Mouse (Mus musculus) A20 (cell line): ENCODE results near the gene Clstn1.
A peak's percentile ranks its signal among the peaks of the same experiment; 100 is the strongest.
"Not testable (repeated sequence)": the region's sequence is repeated elsewhere in the genome, so short reads cannot be mapped to it uniquely, and the experiment has no call there.

Experiments used
- DNase-seq: peaks from one replicate; pipeline ENCODE4 v3.0.0-alpha.2; 2011; ENCODE audit warnings: low read depth, low spot score

Clstn1 gene

DNA sequence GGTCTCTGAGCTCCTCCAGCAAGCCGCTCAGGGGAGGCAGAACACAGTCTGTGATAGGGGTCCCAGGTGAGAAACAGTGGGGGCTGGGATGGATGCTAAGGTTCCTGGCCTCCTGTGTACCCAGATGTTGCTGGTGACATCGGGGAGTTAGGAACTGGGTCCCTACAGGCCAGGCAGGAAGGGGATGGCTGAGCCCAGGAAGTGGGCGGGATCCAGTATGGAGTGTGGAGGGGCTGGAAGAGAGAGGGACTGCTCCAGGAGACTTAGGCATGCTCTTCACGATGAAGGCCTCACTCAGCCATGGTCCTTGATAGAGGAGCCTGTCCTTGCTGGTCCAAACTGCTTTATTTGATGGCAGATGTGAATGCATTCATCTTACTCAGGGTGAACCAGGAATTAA lies 13.9 kb downstream of the Clstn1 start:
- no peak for DNase-seq

DNA sequence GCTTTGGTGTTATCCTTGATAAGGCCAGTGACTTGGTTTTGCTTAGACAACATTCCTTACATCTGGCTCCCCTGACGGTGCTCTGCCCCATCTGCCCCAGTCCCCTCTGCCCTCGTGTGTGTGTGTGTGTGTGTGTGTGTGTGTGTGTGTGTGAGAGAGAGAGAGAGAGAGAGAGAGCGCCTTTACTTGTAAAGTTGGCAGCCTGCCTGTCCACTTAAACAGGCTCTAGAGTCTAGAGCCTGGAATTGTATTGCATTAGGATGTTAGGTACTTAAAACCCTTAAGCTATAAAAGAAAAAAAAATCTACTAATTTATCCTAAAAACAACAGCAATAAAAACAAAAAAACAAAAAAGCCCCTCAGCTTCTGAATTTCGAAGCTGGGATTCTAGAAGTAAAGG lies 15.2 kb downstream of the Clstn1 start:
- DNase-seq = no peak

GRCm38 (mm10) chr4:149602236-149602635 lies 16.0 kb downstream of the Clstn1 start:
- no peak for DNase-seq

GRCm38 (mm10) chr4:149603860-149604259 lies 17.6 kb downstream of the Clstn1 start:
- no peak for DNase-seq

GRCm38 (mm10) chr4:149604518-149604917 lies 18.2 kb downstream of the Clstn1 start:
- peak; percentile 39 for DNase-seq

DNA sequence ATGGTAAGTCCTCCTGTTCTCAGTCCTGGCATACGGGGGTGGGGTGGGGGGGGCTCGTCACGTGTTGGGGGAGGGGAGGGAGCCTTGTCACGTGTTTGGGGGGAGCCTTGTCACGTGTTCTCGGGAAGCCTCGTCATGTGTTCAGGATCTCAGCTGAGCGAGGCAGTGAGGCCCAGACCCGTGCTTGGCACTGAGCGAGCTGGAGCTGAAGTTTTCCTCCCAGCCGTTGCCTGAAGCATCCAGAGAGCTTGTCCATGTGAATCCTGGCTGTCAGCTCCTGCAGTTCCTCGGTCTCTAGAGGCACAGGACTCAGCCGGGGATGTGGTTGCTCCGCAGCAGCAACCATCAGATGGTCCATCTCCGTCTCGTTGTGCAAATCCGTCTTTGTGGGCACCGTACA lies 19.8 kb downstream of the Clstn1 start:
- no peak for DNase-seq

GRCm38 (mm10) chr4:149606766-149607358 lies 20.6 kb downstream of the Clstn1 start:
- DNase-seq = no peak

GRCm38 (mm10) chr4:149607591-149608308 lies 21.5 kb downstream of the Clstn1 start:
- no peak for DNase-seq

- DNase-seq = no peak
Observed at GRCm38 (mm10) chr4:149608309-149608638, 22.0 kb downstream of the Clstn1 start.

GRCm38 (mm10) chr4:149609256-149610025 lies 23.2 kb downstream of the Clstn1 start:
- no peak for DNase-seq

GRCm38 (mm10) chr4:149611376-149612044 lies 25.2 kb downstream of the Clstn1 start:
- peak; percentile 61 for DNase-seq

DNA sequence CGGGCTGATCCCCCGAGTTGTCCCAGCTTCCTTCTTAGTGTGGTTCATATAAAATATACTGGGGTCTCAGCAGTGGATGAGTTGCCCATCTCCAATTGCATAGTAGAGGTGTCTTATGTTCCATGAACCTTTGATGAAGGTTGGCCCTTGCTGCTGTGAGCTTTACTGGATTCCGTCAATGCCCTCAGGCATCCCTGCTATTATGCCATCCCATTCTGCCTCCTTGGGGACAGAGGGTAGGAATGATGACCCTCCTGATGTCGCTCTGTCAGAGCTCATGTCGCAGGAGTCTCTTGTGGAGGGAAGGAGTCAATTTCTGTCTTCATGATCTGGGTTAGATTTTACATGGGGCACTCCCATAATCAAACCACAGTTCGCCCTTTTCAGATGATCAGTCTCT lies 27.2 kb downstream of the Clstn1 start:
- not testable (repeated sequence) for DNase-seq

- peak; percentile 22 for DNase-seq
Observed at GRCm38 (mm10) chr4:149614869-149615268, 28.6 kb downstream of the Clstn1 start.

DNA sequence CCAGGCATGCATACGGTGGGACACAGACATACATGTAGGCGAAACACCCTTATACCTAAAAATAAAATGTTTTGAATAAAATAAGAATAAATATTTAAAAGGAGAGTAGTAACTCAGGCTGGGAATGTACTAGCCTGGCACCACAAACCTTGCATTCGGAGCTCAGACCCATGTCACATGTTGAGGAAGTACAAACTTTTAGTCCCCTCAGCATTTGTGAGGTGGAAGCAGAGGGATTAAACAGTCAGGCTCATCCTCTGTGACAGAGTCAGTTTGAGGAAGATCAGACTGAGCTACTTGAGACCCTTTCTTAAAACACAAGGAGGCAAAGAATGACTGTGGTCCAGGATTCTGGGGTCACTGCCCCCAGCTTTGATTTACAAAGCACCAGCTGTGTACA lies 30.7 kb downstream of the Clstn1 start:
- DNase-seq = not testable (repeated sequence)

DNA sequence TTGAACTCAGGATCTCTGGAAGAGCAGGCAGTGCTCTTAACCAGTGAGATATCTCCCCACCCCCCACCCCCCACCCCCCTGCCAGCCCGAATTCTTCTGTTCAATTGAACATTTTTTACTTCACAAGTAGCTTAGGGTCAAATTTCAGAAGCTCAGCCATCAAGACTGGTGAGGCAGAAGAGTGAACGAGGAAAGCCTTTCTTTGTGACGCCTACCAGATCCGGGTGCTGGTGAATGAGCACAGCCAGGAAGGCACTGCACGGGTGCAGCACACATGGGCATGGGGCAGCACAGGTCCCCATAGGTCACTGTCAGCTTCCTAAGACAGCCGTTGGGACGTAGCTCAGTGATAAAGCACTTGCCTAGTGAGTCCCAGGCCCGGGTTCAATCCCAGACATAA lies 33.7 kb downstream of the Clstn1 start:
- no peak for DNase-seq

DNA sequence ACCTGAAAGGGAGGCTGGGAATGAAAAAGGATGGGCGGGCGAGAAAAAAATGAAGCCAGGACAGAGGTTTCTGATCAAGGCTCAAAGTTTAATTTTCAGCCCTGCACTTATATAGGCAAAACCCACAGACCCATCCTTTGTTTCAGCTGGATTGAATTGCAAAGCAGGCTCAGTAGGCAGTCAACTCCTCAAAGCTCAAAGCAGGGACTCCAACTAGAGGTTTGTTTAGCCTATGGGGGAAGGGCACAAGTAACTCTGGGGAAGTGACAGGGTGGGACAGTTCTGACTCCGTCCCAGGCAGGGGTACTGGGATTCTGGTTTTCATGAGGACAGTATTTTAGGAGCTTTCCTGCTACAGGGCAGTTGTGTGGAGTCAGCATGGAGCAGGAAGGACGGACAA lies 35.0 kb downstream of the Clstn1 start:
- DNase-seq = no peak

DNA sequence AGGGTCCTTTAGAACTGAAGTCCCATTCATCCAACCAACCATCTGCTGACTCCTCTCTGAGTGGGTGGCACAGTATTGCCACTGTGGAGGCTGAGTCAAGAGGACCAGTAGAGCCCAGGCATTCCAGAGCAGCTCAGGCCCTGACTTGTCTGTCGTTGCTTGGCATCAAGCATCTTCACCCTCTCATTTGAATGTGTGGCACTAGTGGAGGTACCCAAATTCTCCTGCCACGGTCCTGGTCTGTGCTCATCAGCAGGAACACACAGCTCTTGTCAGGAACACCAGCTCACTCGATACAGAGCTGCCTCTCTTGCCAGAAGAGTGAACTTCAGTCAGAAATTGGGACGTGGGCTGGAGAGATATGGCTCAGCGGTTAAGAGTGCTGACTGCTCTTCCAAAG lies 37.4 kb downstream of the Clstn1 start:
- DNase-seq = no peak

DNA sequence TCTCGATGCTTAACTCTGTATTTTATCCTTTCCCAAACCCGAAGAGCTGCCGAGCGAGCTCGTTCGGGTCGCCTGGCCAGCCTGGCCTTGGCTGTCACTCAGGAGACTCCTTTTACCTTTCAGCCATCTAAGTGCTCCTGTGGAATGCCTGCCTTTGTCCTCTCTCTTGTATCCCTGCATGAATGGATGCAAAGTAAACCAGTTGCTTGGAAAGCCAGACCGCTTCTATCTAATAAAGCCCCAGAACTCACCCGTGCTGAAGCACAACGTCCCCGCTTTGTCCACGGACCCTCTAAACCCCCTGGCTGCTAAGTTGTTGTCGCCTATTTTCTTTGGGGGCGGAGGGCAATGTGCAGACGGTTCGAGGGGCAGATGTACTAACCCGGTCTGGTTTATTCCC lies 40.5 kb downstream of the Clstn1 start:
- no peak for DNase-seq

DNA sequence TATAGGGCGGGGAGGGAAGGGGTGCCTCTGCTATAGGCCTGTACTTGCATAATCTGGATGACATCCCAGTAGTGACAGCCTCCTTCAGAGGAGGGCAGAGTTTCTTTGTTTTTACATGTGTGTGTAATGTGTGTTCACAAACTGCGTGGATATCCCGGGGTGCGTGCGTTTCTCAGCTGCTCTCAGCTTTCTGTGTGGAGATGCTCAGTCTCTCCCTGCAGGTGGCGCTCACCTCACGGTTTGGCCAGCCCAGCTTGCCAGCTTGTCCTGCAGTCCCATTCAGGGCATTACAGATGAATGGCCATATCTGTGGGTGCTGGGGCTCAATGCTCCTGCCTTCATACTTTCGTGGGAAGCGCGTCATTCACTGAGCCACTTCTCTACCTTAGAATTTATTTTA lies 42.1 kb downstream of the Clstn1 start:
- peak; percentile 53 for DNase-seq

DNA sequence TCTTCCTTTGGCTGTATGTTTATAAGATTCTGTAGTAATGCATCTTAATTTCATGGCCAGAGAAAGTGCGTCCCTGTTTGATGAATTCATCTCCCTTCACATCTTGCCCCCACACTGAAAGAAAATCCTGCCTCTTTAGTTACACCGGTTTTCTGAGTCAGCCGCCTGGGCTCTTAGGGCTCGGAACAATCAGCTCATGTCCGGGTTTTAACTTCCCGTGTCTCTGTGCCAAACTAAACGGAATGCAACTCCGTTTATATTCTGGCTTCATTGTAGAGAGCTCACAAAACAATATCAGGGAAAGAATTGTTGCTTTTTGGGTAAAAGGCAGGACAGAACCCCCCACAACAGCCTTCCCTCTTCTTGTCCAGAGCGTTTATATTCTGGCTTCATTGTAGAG lies 42.5 kb downstream of the Clstn1 start:
- DNase-seq = no peak

DNA sequence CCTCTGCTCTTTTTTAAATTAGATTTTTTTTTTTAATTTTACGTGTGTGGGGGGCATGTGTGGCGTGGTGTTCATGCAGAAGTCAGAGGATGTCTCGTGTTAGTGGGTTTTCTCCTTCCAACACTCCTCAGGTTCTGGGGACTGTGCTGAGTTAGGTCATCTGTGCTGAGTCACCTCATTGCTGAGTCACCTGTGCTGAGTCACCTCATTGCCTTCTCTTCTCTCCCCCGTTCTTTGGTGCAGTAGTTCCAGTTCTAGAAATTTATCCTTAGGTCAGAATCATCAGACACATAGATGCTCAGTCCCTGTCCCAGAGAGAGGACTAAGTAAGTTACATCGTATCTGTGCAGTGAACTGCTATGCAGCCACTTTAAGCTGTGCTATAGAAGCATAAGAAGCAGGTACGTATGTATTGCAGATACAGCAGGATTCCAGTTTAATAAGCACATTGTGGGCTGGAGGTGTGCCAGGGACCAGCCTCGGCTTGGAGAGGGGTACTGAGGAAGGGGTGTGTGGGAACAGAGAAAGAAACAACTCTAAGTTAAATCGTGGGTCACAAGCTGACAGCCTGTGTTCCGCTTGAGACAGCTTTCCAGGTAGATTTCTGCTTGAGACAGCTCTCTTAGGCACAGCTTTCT lies 46.5 kb downstream of the Clstn1 start:
- DNase-seq = no peak

- no peak for DNase-seq
Observed at GRCm38 (mm10) chr4:149634157-149634556, 47.9 kb downstream of the Clstn1 start.
